Mouse (Mus musculus): ENCODE data around the gene Atxn1. TPM values are rescaled to one million over a fixed set of nuclear protein-coding genes. Genes with fewer than 3 reads are reported as not detected.

Gene Atxn1
- polyA plus RNA-seq, 1 experiment, result 34.1 TPM

GRCm38 (mm10) chr13:45956287-45956686 is 8.5 kb downstream of the Atxn1 start:
- Histone ChIP-seq H3K27ac (ENCODE audit: insufficient read depth, low read length) (no peak overlapping the region), H3K4me3 (ENCODE audit: insufficient read depth, low read length) (no peak overlapping the region), H3K4me1 (ENCODE audit: control insufficient read depth, insufficient read depth, low read length) (peaks cover 11% of the 10 kb centered on the region)
- no peak for TF ChIP-seq POLR2A (IDR thresholded peaks at IDR 0.05; ENCODE audit: extremely low read depth, insufficient read depth, low read length)

DNA sequence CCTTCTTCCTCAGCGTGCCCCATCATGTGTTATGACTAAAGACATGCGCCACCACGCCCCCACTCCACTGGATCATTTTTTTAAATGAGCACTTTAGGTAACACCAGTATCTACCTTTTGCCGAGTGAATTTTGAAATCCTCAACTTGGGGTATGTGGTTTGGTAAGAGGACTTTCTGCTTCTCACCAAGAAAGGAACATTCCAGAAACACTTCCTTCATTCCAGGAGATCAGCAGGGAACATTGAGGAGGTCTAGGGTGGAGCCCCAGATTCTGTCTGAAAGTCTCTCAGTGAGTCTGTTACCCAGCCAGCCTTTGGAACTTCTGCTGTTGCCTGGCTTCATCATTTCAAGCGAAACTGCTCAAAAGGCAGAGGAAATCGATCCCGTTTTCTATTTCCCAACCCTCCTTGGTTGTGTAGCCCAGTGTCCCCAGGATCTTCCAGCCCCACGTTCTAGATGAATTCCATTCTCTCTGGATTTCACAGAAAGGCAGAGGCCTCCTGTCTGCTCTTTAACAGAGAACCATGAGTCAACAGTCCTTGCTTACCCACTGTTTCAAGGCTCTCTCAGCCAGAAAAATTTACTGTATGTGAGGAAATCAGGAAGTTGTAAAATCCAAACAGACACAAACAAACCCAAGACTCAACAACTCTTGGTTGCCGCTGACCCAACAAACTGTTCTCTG is 9.3 kb downstream of the Atxn1 start:
- no peak overlapping the region for H3K27ac ChIP-seq (ENCODE audit: insufficient read depth, low read length)
- peaks cover 11% of the 10 kb centered on the region for H3K4me1 ChIP-seq (ENCODE audit: control insufficient read depth, insufficient read depth, low read length)
- TF ChIP-seq CTCF (IDR thresholded peaks at IDR 0.05; ENCODE audit: extremely low read depth, insufficient read depth, low read length), result no peak
- no peak for TF ChIP-seq POLR2A (IDR thresholded peaks at IDR 0.05; ENCODE audit: extremely low read depth, insufficient read depth, low read length)
- no peak overlapping the region for H3K4me3 ChIP-seq (ENCODE audit: insufficient read depth, low read length)

DNA sequence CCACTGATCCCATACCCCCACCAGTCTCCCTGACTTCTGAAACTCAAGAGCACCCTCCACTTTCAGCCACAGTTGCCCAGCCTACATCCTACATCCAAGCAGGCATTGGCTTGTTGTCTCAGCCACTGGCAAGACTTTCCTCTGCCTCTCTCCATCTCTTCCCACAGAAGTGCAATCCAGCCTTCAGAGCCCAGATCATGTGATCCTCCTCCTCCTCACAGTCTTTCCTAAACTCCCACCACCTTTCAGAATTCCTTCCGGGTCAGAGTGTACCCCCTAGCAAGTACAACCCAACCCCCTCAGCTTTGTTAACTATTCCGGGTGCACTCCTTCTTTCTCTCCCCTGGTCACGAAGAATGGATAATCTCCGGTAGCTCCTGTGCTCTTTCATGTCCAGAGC is 11.7 kb downstream of the Atxn1 start:
- no peak overlapping the region for H3K4me3 ChIP-seq (ENCODE audit: insufficient read depth, low read length)
- H3K4me1 ChIP-seq (ENCODE audit: control insufficient read depth, insufficient read depth, low read length), result peaks cover 8% of the 10 kb centered on the region
- no peak overlapping the region for H3K27ac ChIP-seq (ENCODE audit: insufficient read depth, low read length)
- TF ChIP-seq CTCF (IDR thresholded peaks at IDR 0.05; ENCODE audit: extremely low read depth, insufficient read depth, low read length), result no peak
- TF ChIP-seq POLR2A (IDR thresholded peaks at IDR 0.05; ENCODE audit: extremely low read depth, insufficient read depth, low read length), result no peak

GRCm38 (mm10) chr13:45951071-45951645 is 13.7 kb downstream of the Atxn1 start:
- H3K4me1 ChIP-seq (ENCODE audit: control insufficient read depth, insufficient read depth, low read length), result peaks cover 8% of the 10 kb centered on the region
- no peak overlapping the region for H3K27ac ChIP-seq (ENCODE audit: insufficient read depth, low read length)
- no peak overlapping the region for H3K4me3 ChIP-seq (ENCODE audit: insufficient read depth, low read length)
- no peak for TF ChIP-seq CTCF (IDR thresholded peaks at IDR 0.05; ENCODE audit: extremely low read depth, insufficient read depth, low read length)
- TF ChIP-seq POLR2A (IDR thresholded peaks at IDR 0.05; ENCODE audit: extremely low read depth, insufficient read depth, low read length), result no peak

DNA sequence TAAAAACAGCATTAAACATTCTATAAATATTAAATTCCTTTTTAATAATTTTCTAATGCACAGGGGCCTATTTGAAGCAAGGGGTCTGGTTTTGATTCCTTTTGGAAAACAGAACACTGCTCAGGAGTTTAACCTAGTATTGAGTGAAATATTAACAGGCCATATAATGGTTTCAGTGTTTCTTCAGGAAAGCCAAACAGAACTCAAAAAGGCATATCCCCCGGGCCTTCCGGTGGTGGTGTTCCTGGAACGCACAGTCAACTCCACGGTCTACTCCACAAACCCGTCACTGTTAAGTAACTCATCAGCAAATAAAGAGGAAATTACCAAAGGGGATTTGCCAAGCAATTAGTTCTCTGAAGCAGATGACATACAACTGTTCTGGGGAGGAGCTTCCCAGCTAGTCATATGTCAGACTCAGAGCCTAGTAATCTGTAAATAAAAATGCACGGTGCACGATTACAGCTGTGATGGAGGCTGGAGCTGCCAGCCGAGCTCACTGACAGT is 14.4 kb downstream of the Atxn1 start:
- Histone ChIP-seq H3K4me3 (ENCODE audit: insufficient read depth, low read length) (no peak overlapping the region), H3K27ac (ENCODE audit: insufficient read depth, low read length) (no peak overlapping the region), H3K4me1 (ENCODE audit: control insufficient read depth, insufficient read depth, low read length) (peaks cover 8% of the 10 kb centered on the region)
- no peak for TF ChIP-seq CTCF (IDR thresholded peaks at IDR 0.05; ENCODE audit: extremely low read depth, insufficient read depth, low read length)
- TF ChIP-seq POLR2A (IDR thresholded peaks at IDR 0.05; ENCODE audit: extremely low read depth, insufficient read depth, low read length), result no peak

- Histone ChIP-seq H3K27ac (ENCODE audit: insufficient read depth, low read length) (no peak overlapping the region), H3K4me3 (ENCODE audit: insufficient read depth, low read length) (no peak overlapping the region), H3K4me1 (ENCODE audit: control insufficient read depth, insufficient read depth, low read length) (no peaks in the 10 kb centered on the region)
- TF ChIP-seq POLR2A (IDR thresholded peaks at IDR 0.05; ENCODE audit: extremely low read depth, insufficient read depth, low read length), result no peak
- TF ChIP-seq CTCF (IDR thresholded peaks at IDR 0.05; ENCODE audit: extremely low read depth, insufficient read depth, low read length), result no peak
Observed at GRCm38 (mm10) chr13:45946136-45946535, 18.7 kb downstream of the Atxn1 start.

DNA sequence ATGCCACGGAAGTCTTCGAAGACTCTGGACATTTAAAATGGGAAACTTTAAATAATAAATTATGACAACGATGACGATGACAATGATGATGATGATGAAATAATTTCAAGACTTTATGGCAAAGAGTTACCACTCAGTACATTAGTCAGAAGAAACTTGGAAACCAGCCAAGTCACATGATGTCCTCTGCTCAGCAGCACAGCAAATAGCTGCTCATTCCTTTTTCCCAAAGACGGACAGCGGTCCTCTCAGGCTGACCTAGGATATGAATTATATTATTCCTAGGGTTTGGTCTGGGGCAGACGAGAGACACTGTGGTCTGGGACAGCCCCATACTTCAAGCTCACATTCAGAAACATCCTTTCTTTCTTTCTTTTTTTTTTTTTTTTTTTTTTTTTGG is 22.5 kb downstream of the Atxn1 start:
- Histone ChIP-seq H3K27ac (ENCODE audit: insufficient read depth, low read length) (no peak overlapping the region), H3K4me1 (ENCODE audit: control insufficient read depth, insufficient read depth, low read length) (peaks cover 2% of the 10 kb centered on the region; the same call in 1 of the 2 replicates), H3K4me3 (ENCODE audit: insufficient read depth, low read length) (no peak overlapping the region)
- no peak for TF ChIP-seq CTCF (IDR thresholded peaks at IDR 0.05; ENCODE audit: extremely low read depth, insufficient read depth, low read length)
- no peak for TF ChIP-seq POLR2A (IDR thresholded peaks at IDR 0.05; ENCODE audit: extremely low read depth, insufficient read depth, low read length)

- no peak overlapping the region for H3K27ac ChIP-seq (ENCODE audit: insufficient read depth, low read length)
- peaks cover 2% of the 10 kb centered on the region; the same call in 1 of the 2 replicates for H3K4me1 ChIP-seq (ENCODE audit: control insufficient read depth, insufficient read depth, low read length)
- TF ChIP-seq POLR2A (IDR thresholded peaks at IDR 0.05; ENCODE audit: extremely low read depth, insufficient read depth, low read length), result no peak
- no peak overlapping the region for H3K4me3 ChIP-seq (ENCODE audit: insufficient read depth, low read length)
Observed at GRCm38 (mm10) chr13:45940714-45941113, 24.1 kb downstream of the Atxn1 start.

- peaks cover 2% of the 10 kb centered on the region; the same call in 1 of the 2 replicates for H3K4me1 ChIP-seq (ENCODE audit: control insufficient read depth, insufficient read depth, low read length)
- no peak overlapping the region for H3K27ac ChIP-seq (ENCODE audit: insufficient read depth, low read length)
- H3K4me3 ChIP-seq (ENCODE audit: insufficient read depth, low read length), result no peak overlapping the region
- TF ChIP-seq POLR2A (IDR thresholded peaks at IDR 0.05; ENCODE audit: extremely low read depth, insufficient read depth, low read length) (no peak), CTCF (IDR thresholded peaks at IDR 0.05; ENCODE audit: extremely low read depth, insufficient read depth, low read length) (no peak)
Observed at GRCm38 (mm10) chr13:45939561-45939960, 25.2 kb downstream of the Atxn1 start.

- H3K4me3 ChIP-seq (ENCODE audit: insufficient read depth, low read length), result no peak overlapping the region
- H3K4me1 ChIP-seq (ENCODE audit: control insufficient read depth, insufficient read depth, low read length), result peaks cover 7% of the 10 kb centered on the region; the same call in 1 of the 2 replicates
- TF ChIP-seq POLR2A (IDR thresholded peaks at IDR 0.05; ENCODE audit: extremely low read depth, insufficient read depth, low read length), result no peak
- TF ChIP-seq CTCF (IDR thresholded peaks at IDR 0.05; ENCODE audit: extremely low read depth, insufficient read depth, low read length), result no peak
- no peak overlapping the region for H3K27ac ChIP-seq (ENCODE audit: insufficient read depth, low read length)
Observed at GRCm38 (mm10) chr13:45938083-45938482, 26.7 kb downstream of the Atxn1 start.

Data from cortical plate, adult 2 months (tissue).